Mouse (Mus musculus): ENCODE results near the gene Olfr608.
"Not testable (repeated sequence)": the region's sequence is repeated elsewhere in the genome, so short reads cannot be mapped to it uniquely, and the experiment has no call there.

Olfr608 gene

GRCm38 (mm10) chr7:103469577-103469976 is at the start of gene Olfr608:
TSS of gene Olfr608 (plus strand) at chr7:103469877.
- no peak for DNase-seq (ENCODE audit: low spot score)

DNA sequence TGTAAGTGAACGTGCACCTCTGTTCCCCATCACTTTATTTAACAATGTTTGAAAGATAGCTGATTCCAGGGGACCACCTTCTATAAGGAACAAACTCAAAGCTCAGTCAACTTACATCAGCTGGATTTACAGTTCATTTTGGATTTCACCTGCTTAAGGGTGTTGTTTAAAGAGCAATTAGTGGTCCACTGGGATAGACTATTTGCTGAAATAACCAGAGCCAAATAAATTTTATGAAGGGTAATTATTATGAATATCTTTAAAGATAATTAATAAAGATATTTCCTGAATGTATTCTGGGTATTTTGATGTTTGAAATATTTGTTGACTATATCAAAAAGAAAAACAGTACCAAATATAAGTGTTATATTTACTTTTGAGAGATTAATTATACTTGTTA is 24.3 kb upstream of the Olfr608 start, which contains the start of gene Olfr605:
TSS of gene Olfr605 (minus strand) at position 101 of the 400 bp plus-strand sequence.
- DNase-seq (ENCODE audit: low spot score): no peak

DNA sequence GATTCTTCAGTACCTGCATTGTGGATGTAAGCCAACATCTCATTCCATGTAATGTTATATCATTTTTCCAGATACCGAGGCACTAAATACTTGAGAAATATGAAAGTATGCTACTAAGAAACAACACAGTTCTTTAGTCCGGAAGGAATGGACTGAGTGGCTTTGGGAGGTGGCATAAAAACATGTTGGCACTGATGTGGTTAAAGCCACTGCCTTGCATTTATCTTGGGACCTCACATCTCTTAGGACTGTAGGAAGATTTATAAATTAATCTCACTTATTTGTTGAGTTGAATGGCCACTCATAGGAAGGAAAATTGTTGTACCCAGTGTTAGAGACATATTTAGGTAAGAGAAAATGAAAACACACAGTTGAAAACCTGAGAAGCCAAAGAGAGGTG is 20.9 kb upstream of the Olfr608 start, which contains the start of gene Olfr606:
TSS of gene Olfr606 (plus strand) at position 301 of the 400 bp plus-strand sequence.
- DNase-seq (ENCODE audit: low spot score): no peak

DNA sequence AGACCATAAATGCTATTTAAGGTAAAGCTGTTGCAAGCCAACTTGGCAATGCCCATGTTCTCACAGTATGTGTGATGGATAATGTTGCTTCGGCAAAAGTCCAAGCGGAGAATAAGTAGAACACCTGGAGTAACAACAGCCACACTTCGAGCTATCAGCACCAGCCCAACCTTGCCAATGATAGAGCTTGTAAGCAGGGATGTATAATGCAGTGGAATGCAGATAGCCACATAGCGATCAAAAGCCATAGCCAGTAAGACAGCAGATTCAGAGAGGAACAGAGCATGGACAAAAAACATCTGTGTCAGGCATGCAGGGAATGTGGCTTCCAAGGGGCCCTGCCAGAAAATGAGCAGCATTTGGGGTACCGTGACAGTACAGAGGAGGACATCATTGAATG is 9.1 kb upstream of the Olfr608 start:
- DNase-seq (ENCODE audit: low spot score): no peak

- not testable (repeated sequence) for DNase-seq (ENCODE audit: low spot score)
These were observed 7.4 kb downstream of the Olfr608 start for GRCm38 (mm10) chr7:103477106-103477505.

DNA sequence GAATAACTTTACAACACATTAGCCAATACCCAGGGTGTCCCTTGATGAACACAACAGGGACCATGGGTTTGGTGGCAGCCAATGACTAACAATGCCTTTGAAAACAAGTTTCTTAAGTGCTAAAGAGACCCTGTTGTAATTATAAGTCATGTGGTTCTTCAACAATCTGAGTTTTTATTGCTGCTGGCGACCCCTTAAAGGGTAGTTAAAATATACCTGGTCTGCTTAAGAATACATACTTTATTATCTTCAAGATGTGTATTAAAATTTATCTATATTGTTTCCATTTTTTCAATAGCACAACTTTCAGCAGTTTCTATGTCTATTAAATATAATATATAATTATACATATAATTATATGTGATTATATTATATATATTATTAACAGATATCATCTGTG is 28.3 kb downstream of the Olfr608 start, which contains the start of gene Olfr609:
TSS of gene Olfr609 (minus strand) at position 101 of the 400 bp plus-strand sequence.
- no peak for DNase-seq (ENCODE audit: low spot score)

DNA sequence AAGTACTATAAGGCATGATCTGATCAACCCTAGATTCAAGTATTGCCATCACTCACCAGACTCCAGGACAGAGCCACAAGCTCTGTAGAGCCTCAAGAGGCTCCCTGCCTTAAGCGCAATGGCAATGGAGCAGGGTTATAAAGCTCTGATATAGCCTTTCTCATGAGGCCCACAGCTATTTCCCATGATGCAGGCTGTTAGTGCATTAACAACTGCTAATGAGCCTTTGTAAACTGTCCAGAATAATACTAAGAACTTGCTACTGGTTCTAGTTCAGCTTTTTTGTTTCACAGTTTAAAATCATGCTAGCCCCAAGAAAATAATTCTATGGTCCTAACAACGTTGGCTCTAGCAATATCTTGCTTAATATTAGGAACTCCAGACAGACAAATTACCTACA is 42.3 kb downstream of the Olfr608 start, which contains the start of gene Olfr610:
TSS of gene Olfr610 (minus strand) at position 101 of the 400 bp plus-strand sequence.
- DNase-seq (ENCODE audit: low spot score): no peak

DNA sequence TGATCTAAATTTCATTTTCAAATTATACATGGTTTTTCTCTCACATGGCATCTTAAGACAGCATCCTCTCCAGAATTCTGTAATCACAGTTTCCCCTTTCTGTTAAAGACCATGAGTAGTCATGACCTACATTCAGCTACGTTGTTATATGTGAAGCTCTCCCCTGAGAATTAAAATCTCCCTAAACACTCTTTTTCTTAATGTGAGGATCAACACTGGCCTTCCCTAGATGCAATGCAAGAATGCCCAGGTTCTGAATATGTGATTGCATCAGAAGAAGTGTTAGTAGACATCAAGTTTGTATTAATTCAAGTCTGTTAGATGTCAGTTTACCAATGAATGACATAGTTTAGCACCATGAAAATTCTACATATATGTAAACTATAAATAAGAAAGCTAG is 51.1 kb downstream of the Olfr608 start, which contains the start of gene Olfr611:
TSS of gene Olfr611 (minus strand) at position 101 of the 400 bp plus-strand sequence.
- DNase-seq (ENCODE audit: low spot score): not testable (repeated sequence)

Data from testis, postnatal 10 days (tissue).